Mouse (Mus musculus) midbrain, postnatal 0 days (tissue): ENCODE results near the gene Rpl12. TPM values are rescaled to one million over a fixed set of nuclear protein-coding genes. Genes with fewer than 3 reads are reported as not detected.

Source experiments
- ATAC-seq: fragments of 200-750 bp; cut with Nextera tagmentation; 2 replicates; pipeline ENCODE4 v1.8.0; 2017; ENCODE audit warnings: moderate number of reproducible peaks, mild to moderate bottlenecking, moderate TSS enrichment, moderate library complexity; ENCODE audit not compliant: low FRiP score
- DNase-seq: peaks from one replicate; pipeline ENCODE4 v3.0.0-alpha.2; 2015; ENCODE audit warnings: low spot score
- H3K27ac ChIP-seq: fragments of 300-500 bp; sonication (generic); 2 replicates; pipeline ENCODE4 v1.5.1; 2014; ENCODE audit warnings: low read depth, mild to moderate bottlenecking, low read length, mixed read lengths
- H3K27me3 ChIP-seq: fragments of 300-500 bp; sonication (generic); 2 replicates; pipeline ENCODE4 v1.6.1; 2014; ENCODE audit warnings: low read length, control low read depth, mixed read lengths; ENCODE audit not compliant: insufficient read depth
- H3K36me3 ChIP-seq: fragments of 300-500 bp; sonication (generic); 2 replicates; pipeline ENCODE4 v1.6.1; 2014; ENCODE audit warnings: low read length, control low read depth, mixed read lengths; ENCODE audit not compliant: insufficient read depth
- H3K4me1 ChIP-seq: fragments of 300-500 bp; sonication (generic); 2 replicates; pipeline ENCODE4 v1.6.1; 2014; ENCODE audit warnings: mild to moderate bottlenecking, control low read depth, antibody characterized with exemption, low read length, mixed read lengths; ENCODE audit not compliant: insufficient read depth
- H3K4me2 ChIP-seq: fragments of 300-500 bp; sonication (generic); 2 replicates; pipeline ENCODE4 v1.6.1; 2014; ENCODE audit warnings: low read depth, mild to moderate bottlenecking, low read length, mixed read lengths; ENCODE audit not compliant: poor library complexity, severe bottlenecking
- H3K4me3 ChIP-seq: fragments of 300-500 bp; sonication (generic); 2 replicates; pipeline ENCODE4 v1.5.1; 2014; ENCODE audit warnings: low read depth, mild to moderate bottlenecking, low read length, moderate library complexity
- H3K9ac ChIP-seq: fragments of 300-500 bp; sonication (generic); replicated peaks from 2 replicates; pipeline ENCODE4 v1.6.1; 2014; ENCODE audit warnings: mild to moderate bottlenecking, low read length, moderate library complexity, mixed read lengths; ENCODE audit not compliant: poor library complexity, severe bottlenecking
- H3K9me3 ChIP-seq: fragments of 300-500 bp; sonication (generic); 2 replicates; pipeline ENCODE4 v1.6.1; 2016; ENCODE audit warnings: low read length, control low read depth
- CTCF ChIP-seq: IDR thresholded peaks from 2 replicates; pipeline ENCODE4 v1.5.1; 2016; ENCODE audit warnings: antibody characterized with exemption, mild to moderate bottlenecking
- WGBS: fragments of 180-500 bp; shearing (Covaris S2); extraction: QIAGEN DNeasy Blood & Tissue Kit; methylation state at CpG from one replicate; pipeline ENCODE4 v1.1.7; 2014; 5-methylcytosine and 5-hydroxymethylcytosine counted together
- polyA plus RNA-seq: library from polyadenylated mRNA; unstranded; fragments of >200 nt; fragmentation: Nextera tagmentation; extraction: Ambion mirVana; gene quantifications from 2 replicates; pipeline ENCODE4 v1.2.1, GENCODE M21; 2015
- total RNA-seq: library from RNA; depleted of rRNA; stranded (reverse); fragments of >200 nt; gene quantifications from 2 replicates; pipeline ENCODE4 v1.2.3, GENCODE M21; 2014

Gene Rpl12
- total and polyA plus RNA-seq, 2 experiments from 2014 or later: 102 to 196 TPM

- no peaks in the 10 kb centered on the region for H3K9me3 ChIP-seq
- no peak for TF ChIP-seq CTCF
- no peak overlapping the region for H3K4me2 ChIP-seq
- no peak overlapping the region for H3K9ac ChIP-seq
- H3K4me3 ChIP-seq: no peak overlapping the region
- DNase-seq (no peak), ATAC-seq (no peak)
- peaks cover 56% of the 10 kb centered on the region for H3K36me3 ChIP-seq
- WGBS: 86% methylated on average over 9 of the region's 9 CpGs
- H3K27me3 ChIP-seq: no peaks in the 10 kb centered on the region
- no peak overlapping the region for H3K27ac ChIP-seq
- H3K4me1 ChIP-seq: no peaks in the 10 kb centered on the region
Measured at GRCm38 (mm10) chr2:32918391-32918790, 43.0 kb upstream of the Rpl12 start.

DNA sequence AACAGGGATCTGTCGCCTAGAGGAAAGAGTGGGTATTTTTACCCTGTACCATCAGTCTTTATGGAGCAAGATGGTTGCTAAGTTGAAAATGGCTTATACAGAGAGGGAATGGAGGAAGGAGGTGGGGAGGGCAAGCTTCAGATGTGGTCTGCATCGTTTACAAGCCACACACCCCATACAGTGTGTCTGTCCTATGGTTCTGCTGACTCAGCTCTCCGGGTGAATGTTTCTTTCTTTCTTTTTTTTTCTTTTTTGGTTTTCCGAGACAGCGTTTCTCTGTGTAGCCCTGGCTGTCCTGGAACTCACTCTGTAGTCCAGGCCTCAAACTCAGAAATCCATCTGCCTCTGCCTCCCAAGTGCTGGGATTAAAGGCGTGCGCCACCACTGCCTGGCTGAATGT lies 40.1 kb upstream of the Rpl12 start:
- 80% methylated on average over 7 of the region's 7 CpGs for WGBS
- TF ChIP-seq CTCF: no peak
- H3K4me1 ChIP-seq: no peaks in the 10 kb centered on the region
- H3K27ac ChIP-seq: no peak overlapping the region
- H3K4me2 ChIP-seq: no peak overlapping the region
- H3K4me3 ChIP-seq: no peak overlapping the region
- no peaks in the 10 kb centered on the region for H3K27me3 ChIP-seq
- H3K9ac ChIP-seq: no peak overlapping the region
- no peak for ATAC-seq
- peaks cover 70% of the 10 kb centered on the region for H3K36me3 ChIP-seq
- no peaks in the 10 kb centered on the region for H3K9me3 ChIP-seq
- DNase-seq: no peak

DNA sequence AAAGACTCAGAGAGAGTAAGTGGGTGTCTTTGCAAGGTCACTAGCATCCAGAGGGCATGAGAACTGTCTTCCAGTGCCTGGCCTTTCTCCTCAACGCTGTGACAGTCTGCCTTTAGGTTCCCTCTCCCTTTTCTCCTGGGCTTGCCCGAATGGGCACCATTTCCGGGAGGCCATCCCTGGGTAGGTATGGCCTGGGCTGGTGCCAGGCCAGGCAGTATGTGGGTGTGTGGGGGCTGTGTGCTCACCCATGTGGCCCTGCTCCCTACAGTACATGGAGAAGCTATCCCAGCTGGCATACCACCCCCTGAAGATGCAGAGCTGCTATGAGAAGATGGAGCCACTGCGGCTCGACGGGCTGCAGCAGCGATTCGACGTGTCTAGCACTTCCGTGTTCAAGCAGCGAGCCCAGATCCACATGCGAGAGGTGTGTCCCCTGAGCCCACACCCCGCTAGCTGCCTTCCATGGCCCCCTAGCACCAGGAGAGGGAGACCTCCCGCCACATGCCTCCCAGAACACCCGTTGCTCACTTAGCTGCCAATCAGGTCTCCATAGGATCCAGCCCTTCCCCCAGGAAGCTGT lies 39.5 kb upstream of the Rpl12 start:
- Histone ChIP-seq H3K27me3 (no peaks in the 10 kb centered on the region), H3K4me3 (no peak overlapping the region), H3K4me2 (no peak overlapping the region), H3K4me1 (no peaks in the 10 kb centered on the region), H3K36me3 (peaks cover 70% of the 10 kb centered on the region), H3K27ac (no peak overlapping the region), H3K9ac (no peak overlapping the region), H3K9me3 (no peaks in the 10 kb centered on the region)
- ATAC-seq (no peak), DNase-seq (no peak)
- TF ChIP-seq CTCF: no peak
- 90% methylated on average over 15 of the region's 15 CpGs for WGBS

- Histone ChIP-seq H3K4me2 (no peak overlapping the region), H3K9ac (no peak overlapping the region), H3K4me3 (no peak overlapping the region), H3K36me3 (peaks cover 70% of the 10 kb centered on the region), H3K27me3 (no peaks in the 10 kb centered on the region), H3K9me3 (no peaks in the 10 kb centered on the region), H3K4me1 (no peaks in the 10 kb centered on the region), H3K27ac (no peak overlapping the region)
- no peak for TF ChIP-seq CTCF
- 92% methylated on average over 13 of the region's 13 CpGs for WGBS
- DNase-seq (no peak), ATAC-seq (no peak)
Measured at GRCm38 (mm10) chr2:32922564-32922963, 38.8 kb upstream of the Rpl12 start.

DNA sequence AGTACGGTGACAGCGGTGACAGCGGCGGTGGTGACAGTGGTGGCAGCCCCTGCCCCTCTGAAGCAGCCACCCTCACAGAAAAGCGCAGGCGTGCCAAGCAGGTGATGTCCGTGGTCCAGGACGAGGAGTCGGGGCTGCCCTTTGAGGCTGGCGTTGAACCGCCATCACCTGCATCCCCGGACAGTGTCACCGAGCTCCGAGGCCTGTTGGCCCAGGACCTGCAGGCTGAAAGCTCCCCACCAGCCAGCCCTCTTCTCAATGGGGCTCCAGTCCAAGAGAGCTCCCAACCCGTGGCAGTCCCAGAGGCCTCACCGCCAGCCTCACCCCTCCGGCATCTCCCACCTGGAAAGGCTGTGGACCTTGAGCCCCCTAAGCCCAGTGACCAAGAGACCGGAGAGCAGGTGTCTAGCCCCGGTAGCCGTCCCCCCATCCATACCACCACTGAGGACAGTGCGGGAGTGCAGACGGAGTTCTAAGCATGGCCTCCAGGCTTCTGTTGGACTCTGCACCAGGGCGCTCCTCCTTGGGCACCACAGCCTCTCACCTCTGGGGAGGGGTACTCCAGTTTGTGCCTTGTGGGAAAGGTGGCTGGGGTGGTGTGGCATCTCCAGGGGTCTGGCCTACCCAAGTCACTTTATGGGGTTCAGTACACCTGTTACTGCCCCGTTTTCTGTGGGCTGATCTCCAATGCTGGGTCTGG lies 37.7 kb upstream of the Rpl12 start:
- Histone ChIP-seq H3K9me3 (no peaks in the 10 kb centered on the region), H3K4me1 (no peaks in the 10 kb centered on the region), H3K4me3 (no peak overlapping the region), H3K27ac (no peak overlapping the region), H3K4me2 (no peak overlapping the region), H3K36me3 (peaks cover 63% of the 10 kb centered on the region), H3K9ac (no peak overlapping the region), H3K27me3 (no peaks in the 10 kb centered on the region)
- no peak for TF ChIP-seq CTCF
- no peak for DNase-seq
- 94% methylated on average over 24 of the region's 24 CpGs for WGBS
- no peak for ATAC-seq

DNA sequence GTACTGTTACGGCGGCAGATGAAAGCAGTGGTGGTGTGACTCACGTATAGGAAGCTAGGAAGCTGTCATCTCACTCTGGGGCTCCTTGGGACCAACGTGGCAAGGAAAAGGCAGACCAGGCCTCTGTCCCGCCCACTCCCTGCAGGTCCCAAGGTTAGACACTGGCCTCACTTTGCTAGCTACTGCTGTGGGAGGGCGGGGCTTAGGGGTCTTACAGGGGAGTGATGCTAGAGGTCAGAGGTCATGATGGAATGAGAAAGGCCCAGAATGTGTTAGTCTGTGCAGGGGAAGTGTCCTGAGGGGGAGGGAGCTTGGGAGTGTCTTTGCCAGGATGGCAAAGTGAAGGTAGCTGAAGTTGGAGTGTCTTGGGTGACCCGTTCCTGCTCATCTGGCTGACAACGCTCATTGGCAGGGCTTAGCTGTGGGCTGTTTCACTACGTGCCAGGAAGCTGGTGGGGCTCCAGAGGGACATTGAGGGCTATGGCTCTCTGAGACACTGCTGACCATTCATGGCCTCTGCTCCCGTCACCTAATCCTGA lies 37.0 kb upstream of the Rpl12 start:
- 68% methylated on average over 10 of the region's 10 CpGs for WGBS
- no peak for TF ChIP-seq CTCF
- Histone ChIP-seq H3K4me3 (no peak overlapping the region), H3K4me1 (no peaks in the 10 kb centered on the region), H3K9me3 (no peaks in the 10 kb centered on the region), H3K9ac (no peak overlapping the region), H3K27ac (no peak overlapping the region), H3K27me3 (no peaks in the 10 kb centered on the region), H3K36me3 (peaks cover 63% of the 10 kb centered on the region), H3K4me2 (no peak overlapping the region)
- DNase-seq (no peak), ATAC-seq (no peak)
